Mouse (Mus musculus): ENCODE measurements at regions not wholly inside any gene's neighbourhood (a gene's known extent, or its start where the extent isn't known, plus 50 kb on each side); places are given as distances from the start of the nearest gene placed in this dataset.

- TF ChIP-seq GATA4 (IDR thresholded peaks at IDR 0.05; ENCODE audit: insufficient replicate concordance, low read length), result no peak
Observed at GRCm38 (mm10) chr10:17528846-17529245, 194.2 kb upstream of the Cited2 start.

- no peak for TF ChIP-seq GATA4 (IDR thresholded peaks at IDR 0.05; ENCODE audit: insufficient replicate concordance, low read length)
Observed at GRCm38 (mm10) chr10:17529851-17530509, 193.0 kb upstream of the Cited2 start.

GRCm38 (mm10) chr10:17531021-17531420 is 192.0 kb upstream of the Cited2 start:
- no peak for TF ChIP-seq GATA4 (IDR thresholded peaks at IDR 0.05; ENCODE audit: insufficient replicate concordance, low read length)

GRCm38 (mm10) chr10:17538944-17539533 is 184.0 kb upstream of the Cited2 start:
- no peak for TF ChIP-seq GATA4 (IDR thresholded peaks at IDR 0.05; ENCODE audit: insufficient replicate concordance, low read length)

- no peak for TF ChIP-seq GATA4 (IDR thresholded peaks at IDR 0.05; ENCODE audit: insufficient replicate concordance, low read length)
Observed at GRCm38 (mm10) chr10:17540404-17541375, 182.3 kb upstream of the Cited2 start.

- no peak for TF ChIP-seq GATA4 (IDR thresholded peaks at IDR 0.05; ENCODE audit: insufficient replicate concordance, low read length)
Observed at GRCm38 (mm10) chr10:17542104-17542846, 180.7 kb upstream of the Cited2 start.

GRCm38 (mm10) chr10:17542847-17543421 is 180.1 kb upstream of the Cited2 start:
- TF ChIP-seq GATA4 (IDR thresholded peaks at IDR 0.05; ENCODE audit: insufficient replicate concordance, low read length), result no peak

GRCm38 (mm10) chr10:17545291-17545690 is 177.7 kb upstream of the Cited2 start:
- no peak for TF ChIP-seq GATA4 (IDR thresholded peaks at IDR 0.05; ENCODE audit: insufficient replicate concordance, low read length)

- TF ChIP-seq GATA4 (IDR thresholded peaks at IDR 0.05; ENCODE audit: insufficient replicate concordance, low read length), result no peak
Observed at GRCm38 (mm10) chr10:17547986-17548385, 175.0 kb upstream of the Cited2 start.

- no peak for TF ChIP-seq GATA4 (IDR thresholded peaks at IDR 0.05; ENCODE audit: insufficient replicate concordance, low read length)
Observed at GRCm38 (mm10) chr10:17548629-17549580, 174.1 kb upstream of the Cited2 start.

GRCm38 (mm10) chr10:17549711-17550637 is 173.0 kb upstream of the Cited2 start:
- TF ChIP-seq GATA4 (IDR thresholded peaks at IDR 0.05; ENCODE audit: insufficient replicate concordance, low read length), result no peak

GRCm38 (mm10) chr10:17550638-17551013 is 172.4 kb upstream of the Cited2 start:
- no peak for TF ChIP-seq GATA4 (IDR thresholded peaks at IDR 0.05; ENCODE audit: insufficient replicate concordance, low read length)

- TF ChIP-seq GATA4 (IDR thresholded peaks at IDR 0.05; ENCODE audit: insufficient replicate concordance, low read length), result no peak
Observed at GRCm38 (mm10) chr10:17551869-17552268, 171.1 kb upstream of the Cited2 start.

All from liver, adult (tissue).